Mouse (Mus musculus) spleen, adult 2 months (tissue): ENCODE results near the gene Tns1. TPM values are rescaled to one million over a fixed set of nuclear protein-coding genes. Genes with fewer than 3 reads are reported as not detected.

Experiments used
- DNase-seq, 2 experiments: peaks; one replicate each; pipeline versions ENCODE4 v3.0.0 to v3.0.0-alpha.2; 2012 to 2021; ENCODE audit warnings: low spot score in 2 of 2, low read depth in 1 of 2
- H3K27ac ChIP-seq: fragments of 200-500 bp; 2 replicates; pipeline ENCODE4 v1.5.1; 2012; ENCODE audit warnings: low read length, inconsistent platforms; ENCODE audit not compliant: insufficient read depth
- H3K27me3 ChIP-seq: fragments of 200-500 bp; 2 replicates; pipeline ENCODE4 v1.6.1; 2012; ENCODE audit warnings: mild to moderate bottlenecking, moderate library complexity, low read length, inconsistent platforms; ENCODE audit not compliant: control insufficient read depth, insufficient read depth
- H3K36me3 ChIP-seq: fragments of 200-500 bp; 2 replicates; pipeline ENCODE4 v1.6.1; 2012; ENCODE audit warnings: mild to moderate bottlenecking, low read length, inconsistent platforms; ENCODE audit not compliant: control insufficient read depth, insufficient read depth
- H3K4me1 ChIP-seq: fragments of 200-500 bp; 2 replicates; pipeline ENCODE4 v1.6.1; 2011; ENCODE audit warnings: inconsistent platforms; ENCODE audit not compliant: control insufficient read depth, insufficient read depth, insufficient read length
- H3K4me3 ChIP-seq: fragments of 200-500 bp; 2 replicates; pipeline ENCODE4 v1.5.1; 2011; ENCODE audit warnings: mild to moderate bottlenecking, inconsistent platforms; ENCODE audit not compliant: insufficient read depth, insufficient read length; ENCODE audit errors: extremely low read depth
- CTCF ChIP-seq: fragments of 200-500 bp; IDR thresholded peaks from 2 replicates; pipeline ENCODE4 v1.5.1; 2011; ENCODE audit warnings: mild to moderate bottlenecking, inconsistent platforms; ENCODE audit not compliant: insufficient read depth, insufficient read length, insufficient replicate concordance; ENCODE audit errors: extremely low read depth
- POLR2A ChIP-seq: fragments of 200-500 bp; IDR thresholded peaks from 2 replicates; pipeline ENCODE4 v1.6.1; 2011; ENCODE audit warnings: low read depth, low read length, inconsistent platforms
- WGBS: fragments of 180-500 bp; shearing (Covaris S2); methylation state at CpG from one replicate; pipeline ENCODE4 v1.1.7; 2018; 5-methylcytosine and 5-hydroxymethylcytosine counted together
- polyA plus RNA-seq: library from polyadenylated mRNA; depleted of rRNA; stranded (reverse); fragments of >200 nt; gene quantifications from 2 replicates; pipeline ENCODE4 v1.2.3, GENCODE M21; 2012

Tns1 gene
- polyA plus RNA-seq, 1 experiment: 80.4 TPM

DNA sequence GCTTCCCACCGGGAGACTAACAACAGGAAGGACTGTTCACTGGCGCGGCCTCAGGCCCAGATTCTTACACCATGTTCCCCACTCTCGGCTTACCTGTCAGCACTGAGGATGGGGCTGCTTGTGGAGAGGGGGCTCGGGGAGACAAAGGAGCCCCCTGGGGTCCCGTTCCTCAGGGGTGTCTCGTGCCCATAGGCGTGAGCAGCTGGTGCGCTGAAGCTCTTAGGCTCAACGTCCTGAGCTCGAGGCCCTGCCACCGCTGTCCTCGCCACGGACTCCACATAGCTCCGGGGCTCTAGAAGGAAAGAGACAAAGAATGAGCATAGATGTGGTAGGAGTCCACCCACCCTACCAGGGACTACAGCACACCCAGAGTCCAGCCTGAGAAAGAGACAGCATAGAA is 196.4 kb downstream of the Tns1 start:
- Histone ChIP-seq H3K4me3 (no peak overlapping the region), H3K27me3 (no peaks in the 10 kb centered on the region), H3K36me3 (0 out of 2 replicates have a peak, but pooled peaks cover 1% of the 10 kb centered on the region), H3K4me1 (peaks cover 10% of the 10 kb centered on the region; the same call in 1 of the 2 replicates), H3K27ac (no peak overlapping the region)
- 93% methylated on average over 15 of the region's 15 CpGs for WGBS
- DNase-seq: no peak
- TF ChIP-seq CTCF: no peak
- no peak for TF ChIP-seq POLR2A

- TF ChIP-seq POLR2A (no peak), CTCF (peak; percentile 24; the same call in 1 of the 2 replicates)
- H3K4me3 ChIP-seq: no peak overlapping the region
- H3K36me3 ChIP-seq: 0 out of 2 replicates have a peak, but pooled peaks cover 1% of the 10 kb centered on the region
- H3K4me1 ChIP-seq: peaks cover 10% of the 10 kb centered on the region; the same call in 1 of the 2 replicates
- DNase-seq: no peak
- H3K27ac ChIP-seq: no peak overlapping the region
- 78% methylated on average over 7 of the region's 7 CpGs for WGBS
- H3K27me3 ChIP-seq: no peaks in the 10 kb centered on the region
Observed at GRCm38 (mm10) chr1:73926279-73926678, 198.0 kb downstream of the Tns1 start.

DNA sequence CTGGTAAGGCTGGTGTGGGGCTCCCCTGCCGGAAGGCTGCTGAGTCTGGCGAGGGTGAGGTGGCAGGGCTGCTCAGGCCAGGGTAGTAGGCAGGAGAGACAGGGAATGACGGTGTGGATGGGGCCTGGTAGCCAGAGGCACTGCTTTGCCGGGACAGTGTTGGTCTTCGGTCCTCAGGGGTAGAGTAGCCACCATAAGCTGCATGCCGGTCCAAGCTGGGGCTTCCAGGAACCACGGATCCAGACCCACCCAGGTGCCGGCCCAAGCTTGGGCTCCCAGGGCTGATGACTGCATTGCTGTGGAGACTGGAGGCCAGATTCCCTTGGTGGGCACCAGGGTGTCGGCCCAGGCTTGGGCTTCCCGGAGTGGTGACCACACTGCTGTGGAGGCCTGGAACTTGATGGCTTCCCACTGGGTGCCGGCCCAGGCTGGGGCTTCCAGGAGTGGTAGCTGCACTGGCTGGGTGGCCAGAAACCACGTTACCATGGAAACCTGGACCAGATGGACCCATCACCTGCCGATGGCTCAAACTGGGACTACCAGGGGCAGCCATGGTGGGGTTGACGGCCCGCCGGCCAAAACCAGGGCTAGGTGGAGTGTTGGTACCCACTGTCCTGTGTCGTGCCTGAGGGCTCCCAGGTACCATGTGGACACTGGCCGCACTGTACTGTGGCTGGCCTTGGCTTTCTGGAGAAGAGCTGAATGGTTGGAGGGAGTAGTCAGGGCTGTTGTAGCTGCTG is 199.2 kb downstream of the Tns1 start:
- 95% methylated on average over 18 of the region's 18 CpGs for WGBS
- no peak overlapping the region for H3K27ac ChIP-seq
- H3K4me1 ChIP-seq: peaks cover 2% of the 10 kb centered on the region; the same call in 1 of the 2 replicates
- 0 out of 2 replicates have a peak, but pooled peaks cover 1% of the 10 kb centered on the region for H3K36me3 ChIP-seq
- DNase-seq: no peak
- H3K27me3 ChIP-seq: no peaks in the 10 kb centered on the region
- H3K4me3 ChIP-seq: no peak overlapping the region
- TF ChIP-seq POLR2A (no peak), CTCF (no peak)

DNA sequence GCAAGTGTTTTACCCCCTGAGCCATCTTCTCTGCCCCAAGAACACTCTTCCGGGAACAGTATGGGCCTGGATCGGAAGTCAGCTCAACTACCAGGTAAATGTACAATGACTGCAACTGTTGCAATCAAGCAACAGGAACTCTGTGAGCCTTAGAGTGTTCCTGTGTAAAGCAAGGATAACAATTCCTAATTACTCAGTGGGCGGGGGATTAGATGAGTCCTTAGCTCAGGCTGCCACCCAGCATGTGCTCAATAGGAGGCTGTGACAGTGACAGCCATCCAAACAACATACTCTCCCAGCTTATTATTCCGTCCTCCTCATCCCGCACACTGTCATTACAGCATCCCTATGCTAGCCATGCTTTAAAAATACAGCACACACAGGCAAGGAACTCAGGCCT is 200.0 kb downstream of the Tns1 start:
- TF ChIP-seq CTCF: no peak
- TF ChIP-seq POLR2A: no peak
- 92% methylated on average over 5 of the region's 5 CpGs for WGBS
- DNase-seq: no peak
- Histone ChIP-seq H3K4me1 (no peaks in the 10 kb centered on the region), H3K36me3 (0 out of 2 replicates have a peak, but pooled peaks cover 1% of the 10 kb centered on the region), H3K27ac (no peak overlapping the region), H3K27me3 (no peaks in the 10 kb centered on the region), H3K4me3 (no peak overlapping the region)

- Histone ChIP-seq H3K27me3 (no peaks in the 10 kb centered on the region), H3K4me3 (no peak overlapping the region), H3K36me3 (0 out of 2 replicates have a peak, but pooled peaks cover 1% of the 10 kb centered on the region), H3K4me1 (no peaks in the 10 kb centered on the region), H3K27ac (no peak overlapping the region)
- DNase-seq: no peak
- TF ChIP-seq CTCF (no peak), POLR2A (no peak)
- whole genome bisulfite sequencing: 75% methylated on average over 8 of the region's 8 CpGs
Observed at GRCm38 (mm10) chr1:73923185-73923584, 201.1 kb downstream of the Tns1 start.

DNA sequence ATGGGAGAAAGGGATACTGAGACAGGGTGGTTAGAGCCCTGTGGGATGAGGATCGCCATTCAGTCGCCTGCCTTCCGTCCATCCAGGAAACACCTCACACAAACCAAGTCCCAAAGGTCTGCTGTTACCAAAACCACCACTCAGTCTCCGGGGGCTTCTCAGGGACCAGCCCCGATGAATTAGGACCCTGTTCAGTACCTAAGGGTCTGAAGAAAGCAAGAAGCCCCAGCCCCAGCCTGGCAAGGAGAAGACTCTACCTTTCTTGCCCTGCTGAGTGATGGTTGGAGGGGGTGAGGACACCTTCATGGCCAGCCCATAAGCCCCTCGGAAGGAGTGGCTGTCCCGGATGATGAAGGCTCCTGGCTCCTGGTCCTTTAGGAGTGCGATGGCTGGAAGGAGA is 203.5 kb downstream of the Tns1 start:
- WGBS: 89% methylated on average over 8 of the region's 8 CpGs
- H3K36me3 ChIP-seq: 0 out of 2 replicates have a peak, but pooled peaks cover 1% of the 10 kb centered on the region
- no peak for TF ChIP-seq CTCF
- no peak for TF ChIP-seq POLR2A
- no peak for DNase-seq
- H3K4me3 ChIP-seq: no peak overlapping the region
- H3K27me3 ChIP-seq: no peaks in the 10 kb centered on the region
- no peaks in the 10 kb centered on the region for H3K4me1 ChIP-seq
- H3K27ac ChIP-seq: no peak overlapping the region

DNA sequence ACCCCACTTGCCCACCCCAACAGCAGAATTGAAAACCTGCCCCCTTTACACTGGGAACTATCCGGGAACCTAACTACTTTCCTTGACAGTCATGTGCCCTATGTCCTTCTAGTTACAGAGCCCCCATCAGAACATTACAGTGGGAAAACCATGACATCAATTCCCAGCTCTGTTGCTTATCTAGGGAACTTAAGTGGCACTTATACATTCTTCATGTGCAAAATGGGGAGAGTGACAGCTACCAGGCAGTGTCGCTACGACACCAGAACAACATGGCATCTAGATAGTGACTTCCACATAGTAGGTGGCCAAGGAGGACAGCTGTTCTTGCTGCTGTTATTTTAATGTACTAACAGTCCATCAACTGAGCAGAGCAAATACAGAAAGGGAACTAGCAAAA is 204.3 kb downstream of the Tns1 start:
- DNase-seq: no peak
- WGBS: 94% methylated on average over 3 of the region's 3 CpGs
- Histone ChIP-seq H3K36me3 (0 out of 2 replicates have a peak, but pooled peaks cover 1% of the 10 kb centered on the region), H3K4me3 (no peak overlapping the region), H3K27me3 (no peaks in the 10 kb centered on the region), H3K4me1 (no peaks in the 10 kb centered on the region), H3K27ac (no peak overlapping the region)
- no peak for TF ChIP-seq CTCF
- no peak for TF ChIP-seq POLR2A
